ENCODE assay signal across 9 mouse cellular contexts in the genomic region with DNA sequence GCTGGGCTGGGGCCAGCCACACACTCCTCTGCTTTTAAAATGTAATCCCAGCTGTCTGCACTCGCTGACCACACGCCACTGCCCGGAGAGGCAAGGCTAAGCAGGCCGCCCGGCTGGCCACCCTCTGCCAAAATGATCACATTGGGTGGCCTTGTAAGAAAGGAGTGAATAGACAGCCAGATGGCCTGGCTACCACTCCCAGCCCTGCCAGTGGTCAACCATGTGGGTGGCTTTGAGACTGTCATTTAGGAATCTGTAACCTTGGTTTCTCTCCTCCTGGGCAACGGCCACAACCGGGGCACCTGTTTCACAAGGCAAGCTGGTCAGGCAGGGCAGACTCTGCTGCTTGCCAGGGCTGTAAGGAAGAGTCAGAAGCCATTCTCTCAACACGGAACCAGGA. TPM values are rescaled to one million over a fixed set of nuclear protein-coding genes. Genes with fewer than 3 reads are reported as not detected.
A peak's percentile ranks its signal among the peaks of the same experiment; 100 is the strongest.
DNase-seq lines count a peak whose midpoint lies in the region; ATAC-seq and TF ChIP-seq lines count a peak whose summit lies in the region.
"Had no signal": no experiment of that assay in that cellular context is flagged by ENCODE, and none has a peak within 500 bp of the region (broad histone marks: within the 10 kb centered on the region; RNA-seq: fewer than 3 reads in every experiment).

No protein-coding gene starts in this region.

- 0 out of 2 replicates have a peak, but pooled peaks cover 3% of the 10 kb centered on the region for H3K4me1 ChIP-seq in intestine, postnatal 0 days (replicated peaks; ENCODE audit: control insufficient read depth, insufficient read depth, low read length)
- peaks cover 53% of the 10 kb centered on the region for H3K4me1 ChIP-seq in intestine, embryonic 15.5 days (replicated peaks)

- CTCF ChIA-PET in Patski (lab: Charles Lee) = no interaction called here

- no peaks in the 10 kb centered on the region for H3K9me3 ChIP-seq in intestine, postnatal 0 days (ENCODE audit: control insufficient read depth)
- H3K9me3 ChIP-seq in intestine, embryonic 15.5 days = no peaks in the 10 kb centered on the region

- no peak overlapping the region for H3K27ac ChIP-seq in intestine, postnatal 0 days (ENCODE audit: low read depth, low read length)
- H3K27ac ChIP-seq in intestine, embryonic 15.5 days = no peak overlapping the region

- H3K4me2 ChIP-seq in intestine, postnatal 0 days (replicated peaks; ENCODE audit: low read depth) = no peak overlapping the region
- H3K4me2 ChIP-seq in intestine, embryonic 15.5 days (replicated peaks) = no peak overlapping the region

- intact Hi-C loops in heart, postnatal 25 days (cut with DNase I) = no loop called here

- no peaks in the 10 kb centered on the region for H3K36me3 ChIP-seq in intestine, postnatal 0 days (ENCODE audit: control insufficient read depth, insufficient read depth)
- no peaks in the 10 kb centered on the region for H3K36me3 ChIP-seq in intestine, embryonic 15.5 days

- no peak for TF ChIP-seq CTCF in intestine, postnatal 0 days (IDR thresholded peaks at IDR 0.05; ENCODE audit: low read depth)
- TF ChIP-seq CTCF in Patski (IDR thresholded peaks at IDR 0.05) = no peak

- ATAC-seq in intestine, postnatal 0 days = no peak
- ATAC-seq in intestine, embryonic 15.5 days = no peak
- peak; percentile 32 for ATAC-seq in Patski

- H3K27me3 ChIP-seq in intestine, postnatal 0 days (replicated peaks; ENCODE audit: control insufficient read depth, insufficient read depth, low read length) = no peaks in the 10 kb centered on the region
- H3K27me3 ChIP-seq in intestine, embryonic 15.5 days (replicated peaks) = no peaks in the 10 kb centered on the region
- H3K27me3 ChIP-seq in Patski = no peaks in the 10 kb centered on the region

- 0 out of 2 replicates have a peak overlapping the region, but pooled peaks have one; percentile 17 for H3K9ac ChIP-seq in intestine, postnatal 0 days (ENCODE audit: low read depth, low read length)
- H3K9ac ChIP-seq in intestine, embryonic 15.5 days = no peak overlapping the region

- POLR2A ChIA-PET in Patski (lab: Charles Lee) = no interaction called here

- H3K4me3 ChIP-seq in intestine, postnatal 0 days (ENCODE audit: low read depth, low read length) = no peak overlapping the region
- H3K4me3 ChIP-seq in intestine, embryonic 15.5 days (replicated peaks) = no peak overlapping the region

- WGBS in intestine, postnatal 0 days = 77% methylated on average over 8 of the region's 8 CpGs
- WGBS in intestine, embryonic 15.5 days = 70% methylated on average over 8 of the region's 8 CpGs

- peak; percentile 19 for DNase-seq in Patski (ENCODE audit: low read depth, low spot score)
- DNase-seq in cerebellum, adult 9-10 months = peak; percentile 73
- DNase-seq in heart, postnatal 25 days (ENCODE audit: low spot score) = peak; percentile 42
- no peak for DNase-seq in thymus, postnatal 4 days
- DNase-seq in right cerebral cortex, postnatal 36 days (ENCODE audit: low spot score in 2 of 2) = no peak
- DNase-seq in layer of hippocampus, adult 9-11 months = no peak
- DNase-seq: right cerebral cortex, postnatal 14 days had no signal

- in situ Hi-C loops in Patski (cut with MboI; ENCODE audit: low pct_unique_long_range_greater_than_20kb) = no loop called here

RNA-seq across cellular contexts. Expression of gene Prdm11, which starts 13.9 kb away (rescaled TPM):
- polyA plus RNA-seq in intestine, postnatal 0 days (2015; fragmentation: Nextera tagmentation; extraction: Ambion mirVana) = 2.3 and 2.6 TPM in 2 replicates
- polyA plus RNA-seq in intestine, embryonic 15.5 days (2015; fragmentation: Nextera tagmentation; extraction: Ambion mirVana) = 8.0 and 8.6 TPM in 2 replicates
- polyA plus RNA-seq in Patski (2021) = 4.8 TPM
- total RNA-seq in heart, postnatal 25 days (2021) = 10 to 100 TPM in 1 of 2 experiments, 1 to 10 TPM in 1; 9.5 to 10.3 TPM

Comparison
In these comparisons a context has a peak if more than half of its experiments do, and no peak if none do; other contexts are left out.
1. DNase-seq: peak in Patski (single experiment), cerebellum, adult 9-10 months (single experiment) and heart, postnatal 25 days (single experiment); none in thymus, postnatal 4 days (single experiment), right cerebral cortex, postnatal 36 days (0 of 2) and layer of hippocampus, adult 9-11 months (single experiment).